Mouse (Mus musculus): ENCODE results near the gene Rchy1. TPM values are rescaled to one million over a fixed set of nuclear protein-coding genes. Genes with fewer than 3 reads are reported as not detected.

The Rchy1 gene
- polyA plus RNA-seq (2015; fragmentation: Nextera tagmentation; extraction: Ambion mirVana): 62.9 and 69.1 TPM in 2 replicates

- Histone ChIP-seq H3K4me1 (replicated peaks; ENCODE audit: control insufficient read depth, insufficient read depth, low read length) (peaks cover 15% of the 10 kb centered on the region), H3K36me3 (ENCODE audit: control insufficient read depth, insufficient read depth, low read length) (peaks cover under 1% of the 10 kb centered on the region; the same call in 1 of the 2 replicates), H3K9me3 (ENCODE audit: control insufficient read depth, low read length) (no peaks in the 10 kb centered on the region), H3K9ac (ENCODE audit: low read length) (peak within 1 kb of the TSS; percentile 89), H3K27ac (ENCODE audit: low read length) (peak within 1 kb of the TSS; percentile 100), H3K4me2 (ENCODE audit: low read depth, low read length) (peak within 1 kb of the TSS; percentile 78), H3K4me3 (ENCODE audit: low read length) (peak within 1 kb of the TSS; percentile 88), H3K27me3 (ENCODE audit: control insufficient read depth, insufficient read depth, low read depth, low read length) (no peaks in the 10 kb centered on the region)
- under 1% methylated on average over 62 of the region's 65 CpGs for WGBS
- peak; percentile 98 for ATAC-seq (ENCODE audit: low read depth)
Observed at GRCm38 (mm10) chr5:91962639-91963440, at the start of gene Rchy1. TSS of gene Rchy1 (minus strand) at chr5:91963068.

- no peak overlapping the region for H3K4me3 ChIP-seq (ENCODE audit: low read length)
- H3K27ac ChIP-seq (ENCODE audit: low read length): no peak overlapping the region
- no peaks in the 10 kb centered on the region for H3K9me3 ChIP-seq (ENCODE audit: control insufficient read depth, low read length)
- H3K27me3 ChIP-seq (ENCODE audit: control insufficient read depth, insufficient read depth, low read depth, low read length): no peaks in the 10 kb centered on the region
- no peaks in the 10 kb centered on the region for H3K36me3 ChIP-seq (ENCODE audit: control insufficient read depth, insufficient read depth, low read length)
- no peak overlapping the region for H3K4me2 ChIP-seq (ENCODE audit: low read depth, low read length)
- no peak for ATAC-seq (ENCODE audit: low read depth)
- no peaks in the 10 kb centered on the region for H3K4me1 ChIP-seq (replicated peaks; ENCODE audit: control insufficient read depth, insufficient read depth, low read length)
- no peak overlapping the region for H3K9ac ChIP-seq (ENCODE audit: low read length)
- WGBS: 50% methylated on average over 7 of the region's 7 CpGs
Observed at GRCm38 (mm10) chr5:92011756-92012155, 48.9 kb upstream of the Rchy1 start.

GRCm38 (mm10) chr5:92009827-92010226 is 47.0 kb upstream of the Rchy1 start:
- no peak overlapping the region for H3K4me3 ChIP-seq (ENCODE audit: low read length)
- no peaks in the 10 kb centered on the region for H3K27me3 ChIP-seq (ENCODE audit: control insufficient read depth, insufficient read depth, low read depth, low read length)
- H3K36me3 ChIP-seq (ENCODE audit: control insufficient read depth, insufficient read depth, low read length): no peaks in the 10 kb centered on the region
- H3K9me3 ChIP-seq (ENCODE audit: control insufficient read depth, low read length): no peaks in the 10 kb centered on the region
- no peak overlapping the region for H3K9ac ChIP-seq (ENCODE audit: low read length)
- H3K4me1 ChIP-seq (replicated peaks; ENCODE audit: control insufficient read depth, insufficient read depth, low read length): no peaks in the 10 kb centered on the region
- H3K27ac ChIP-seq (ENCODE audit: low read length): no peak overlapping the region
- WGBS: 37% methylated on average over 2 of the region's 2 CpGs
- no peak for ATAC-seq (ENCODE audit: low read depth)
- H3K4me2 ChIP-seq (ENCODE audit: low read depth, low read length): no peak overlapping the region

DNA sequence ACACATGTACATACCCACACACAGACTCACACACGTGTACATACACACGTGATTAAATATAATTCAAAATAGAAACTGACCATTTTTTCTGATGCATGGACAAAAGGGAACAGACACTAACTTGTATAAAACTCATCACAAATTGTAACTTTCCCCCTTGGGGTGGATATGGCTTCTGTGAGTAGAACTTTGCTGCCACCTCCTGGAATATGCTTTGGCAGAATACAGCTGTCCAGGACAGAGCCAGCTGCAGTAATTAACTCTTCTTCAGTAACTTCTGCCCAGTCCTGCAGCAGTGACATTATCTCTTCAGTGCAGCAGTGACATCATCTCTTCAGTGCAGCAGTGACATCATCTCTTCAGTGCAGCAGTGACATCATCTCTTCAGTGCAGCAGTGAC is 40.1 kb upstream of the Rchy1 start:
- Histone ChIP-seq H3K27ac (ENCODE audit: low read length) (no peak overlapping the region), H3K4me2 (ENCODE audit: low read depth, low read length) (no peak overlapping the region), H3K9ac (ENCODE audit: low read length) (no peak overlapping the region), H3K4me1 (replicated peaks; ENCODE audit: control insufficient read depth, insufficient read depth, low read length) (no peaks in the 10 kb centered on the region), H3K9me3 (ENCODE audit: control insufficient read depth, low read length) (no peaks in the 10 kb centered on the region), H3K27me3 (ENCODE audit: control insufficient read depth, insufficient read depth, low read depth, low read length) (no peaks in the 10 kb centered on the region), H3K4me3 (ENCODE audit: low read length) (no peak overlapping the region), H3K36me3 (ENCODE audit: control insufficient read depth, insufficient read depth, low read length) (no peaks in the 10 kb centered on the region)
- WGBS: 71% methylated on average over 2 of the region's 2 CpGs
- 0 out of 2 replicates have a peak, but pooled peaks have one; percentile 28 for ATAC-seq (ENCODE audit: low read depth)

DNA sequence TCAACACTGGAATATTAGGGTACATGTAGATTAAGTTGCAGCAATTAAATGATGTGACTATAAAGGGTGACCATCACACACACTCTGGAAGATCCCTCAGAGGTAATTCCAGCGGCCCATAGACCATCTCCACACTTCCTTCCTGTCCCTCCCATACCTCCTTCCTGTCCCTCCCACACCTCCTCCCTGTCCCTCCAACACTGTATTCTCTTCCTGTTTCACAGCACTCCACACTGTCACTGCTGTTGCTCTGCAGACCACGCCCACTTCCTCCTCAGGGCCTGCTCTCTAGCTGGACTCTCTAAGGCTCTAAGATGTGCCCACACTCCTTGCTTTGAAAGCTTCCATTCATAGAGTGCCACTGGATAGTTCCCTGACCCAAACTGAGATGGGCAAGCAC is 37.9 kb upstream of the Rchy1 start:
- no peak overlapping the region for H3K4me3 ChIP-seq (ENCODE audit: low read length)
- no peak overlapping the region for H3K27ac ChIP-seq (ENCODE audit: low read length)
- no peak overlapping the region for H3K9ac ChIP-seq (ENCODE audit: low read length)
- H3K4me1 ChIP-seq (replicated peaks; ENCODE audit: control insufficient read depth, insufficient read depth, low read length): no peaks in the 10 kb centered on the region
- H3K36me3 ChIP-seq (ENCODE audit: control insufficient read depth, insufficient read depth, low read length): no peaks in the 10 kb centered on the region
- WGBS: 49% methylated on average over 2 of the region's 2 CpGs
- peak; percentile 45 for ATAC-seq (ENCODE audit: low read depth)
- H3K4me2 ChIP-seq (ENCODE audit: low read depth, low read length): no peak overlapping the region
- no peaks in the 10 kb centered on the region for H3K9me3 ChIP-seq (ENCODE audit: control insufficient read depth, low read length)
- no peaks in the 10 kb centered on the region for H3K27me3 ChIP-seq (ENCODE audit: control insufficient read depth, insufficient read depth, low read depth, low read length)

DNA sequence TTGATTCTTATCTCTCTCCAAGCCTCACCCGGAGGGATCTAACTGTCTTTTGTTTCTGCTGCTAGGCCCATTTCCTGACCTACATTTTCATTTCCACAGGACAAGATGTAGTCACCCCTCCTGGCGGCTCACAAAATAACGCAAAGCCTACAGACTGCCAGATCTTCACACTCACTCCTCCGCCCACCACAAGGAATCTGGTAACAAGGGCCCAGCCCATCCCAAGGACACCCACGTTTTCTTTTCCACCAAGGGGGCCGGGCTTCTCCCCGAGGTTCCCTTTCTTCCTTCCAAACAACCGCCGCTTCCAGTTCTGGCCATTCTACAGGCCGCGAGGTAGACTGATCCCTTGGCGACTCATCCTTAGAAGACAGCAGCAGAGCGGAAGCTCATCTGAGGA is 31.7 kb upstream of the Rchy1 start:
- no peak overlapping the region for H3K9ac ChIP-seq (ENCODE audit: low read length)
- H3K27me3 ChIP-seq (ENCODE audit: control insufficient read depth, insufficient read depth, low read depth, low read length): no peaks in the 10 kb centered on the region
- H3K4me1 ChIP-seq (replicated peaks; ENCODE audit: control insufficient read depth, insufficient read depth, low read length): no peaks in the 10 kb centered on the region
- no peak overlapping the region for H3K4me3 ChIP-seq (ENCODE audit: low read length)
- no peak for ATAC-seq (ENCODE audit: low read depth)
- WGBS: 54% methylated on average over 13 of the region's 13 CpGs
- no peaks in the 10 kb centered on the region for H3K9me3 ChIP-seq (ENCODE audit: control insufficient read depth, low read length)
- no peaks in the 10 kb centered on the region for H3K36me3 ChIP-seq (ENCODE audit: control insufficient read depth, insufficient read depth, low read length)
- no peak overlapping the region for H3K4me2 ChIP-seq (ENCODE audit: low read depth, low read length)
- H3K27ac ChIP-seq (ENCODE audit: low read length): no peak overlapping the region

DNA sequence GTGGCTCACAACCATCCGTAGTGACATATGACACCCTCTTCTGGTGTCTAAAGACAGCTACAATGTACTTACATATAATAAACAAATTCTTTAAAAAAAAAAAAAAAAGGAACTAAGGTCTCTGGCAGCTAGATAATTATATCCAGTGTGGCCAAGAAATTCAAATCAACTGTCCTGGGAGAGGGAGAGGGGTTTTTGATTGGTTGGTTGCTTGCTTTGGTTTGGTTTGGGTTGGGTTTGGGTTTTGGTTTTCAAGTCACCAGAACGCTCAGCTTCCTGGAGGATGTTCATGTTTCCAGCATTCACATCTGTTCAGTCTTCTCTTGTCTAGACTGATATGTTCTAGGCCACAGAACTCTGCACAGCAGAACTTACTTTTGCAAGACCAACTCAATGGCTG is 30.2 kb upstream of the Rchy1 start:
- H3K4me3 ChIP-seq (ENCODE audit: low read length): no peak overlapping the region
- H3K4me2 ChIP-seq (ENCODE audit: low read depth, low read length): no peak overlapping the region
- WGBS: 79% methylated on average over 2 of the region's 2 CpGs
- no peaks in the 10 kb centered on the region for H3K9me3 ChIP-seq (ENCODE audit: control insufficient read depth, low read length)
- no peak overlapping the region for H3K27ac ChIP-seq (ENCODE audit: low read length)
- no peaks in the 10 kb centered on the region for H3K27me3 ChIP-seq (ENCODE audit: control insufficient read depth, insufficient read depth, low read depth, low read length)
- H3K9ac ChIP-seq (ENCODE audit: low read length): no peak overlapping the region
- H3K36me3 ChIP-seq (ENCODE audit: control insufficient read depth, insufficient read depth, low read length): no peaks in the 10 kb centered on the region
- no peak for ATAC-seq (ENCODE audit: low read depth)
- no peaks in the 10 kb centered on the region for H3K4me1 ChIP-seq (replicated peaks; ENCODE audit: control insufficient read depth, insufficient read depth, low read length)

DNA sequence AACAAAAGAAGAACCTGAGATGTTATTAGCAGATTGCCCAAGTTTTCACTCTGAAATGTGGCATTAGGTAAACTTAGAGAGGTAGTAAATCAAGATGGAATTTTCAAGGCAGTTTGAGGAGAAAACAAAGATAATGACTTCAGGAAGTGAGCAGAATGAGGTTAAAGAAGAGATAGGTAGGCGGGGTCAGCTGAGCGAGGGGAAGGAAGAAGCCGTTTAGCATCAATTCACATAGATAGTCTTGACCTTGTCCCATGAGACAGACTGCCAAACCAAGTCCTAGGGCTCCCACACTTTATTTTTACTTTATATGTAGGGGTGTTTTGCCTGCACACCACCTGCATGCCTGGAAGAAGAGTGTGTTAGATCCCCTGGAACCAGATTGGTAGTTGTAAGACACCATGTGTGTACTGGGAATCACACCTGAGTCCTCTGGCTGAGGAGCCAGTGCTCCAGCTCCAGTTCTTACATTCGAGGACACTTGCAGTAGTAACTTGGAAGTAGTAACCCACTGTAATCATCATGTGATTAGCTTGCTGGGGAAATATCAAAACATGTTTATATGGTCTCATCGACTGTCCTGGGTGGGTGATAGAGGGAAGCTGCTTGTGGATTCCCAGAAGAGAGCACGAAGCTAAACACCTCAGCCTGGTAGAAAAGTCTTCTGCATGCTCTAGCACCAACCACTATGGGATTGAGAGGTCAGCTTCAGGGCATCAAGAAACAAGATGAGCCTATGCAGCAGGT is 28.5 kb upstream of the Rchy1 start:
- Histone ChIP-seq H3K27me3 (ENCODE audit: control insufficient read depth, insufficient read depth, low read depth, low read length) (no peaks in the 10 kb centered on the region), H3K36me3 (ENCODE audit: control insufficient read depth, insufficient read depth, low read length) (no peaks in the 10 kb centered on the region), H3K9ac (ENCODE audit: low read length) (no peak overlapping the region), H3K27ac (ENCODE audit: low read length) (no peak overlapping the region), H3K9me3 (ENCODE audit: control insufficient read depth, low read length) (no peaks in the 10 kb centered on the region), H3K4me2 (ENCODE audit: low read depth, low read length) (no peak overlapping the region), H3K4me3 (ENCODE audit: low read length) (no peak overlapping the region), H3K4me1 (replicated peaks; ENCODE audit: control insufficient read depth, insufficient read depth, low read length) (no peaks in the 10 kb centered on the region)
- 64% methylated on average over 6 of the region's 6 CpGs for WGBS
- ATAC-seq (ENCODE audit: low read depth): no peak

GRCm38 (mm10) chr5:91989261-91989660 is 26.4 kb upstream of the Rchy1 start:
- no peak overlapping the region for H3K27ac ChIP-seq (ENCODE audit: low read length)
- no peak overlapping the region for H3K4me2 ChIP-seq (ENCODE audit: low read depth, low read length)
- no peak for ATAC-seq (ENCODE audit: low read depth)
- WGBS: 77% methylated on average over 9 of the region's 9 CpGs
- H3K9ac ChIP-seq (ENCODE audit: low read length): no peak overlapping the region
- H3K4me3 ChIP-seq (ENCODE audit: low read length): no peak overlapping the region
- H3K9me3 ChIP-seq (ENCODE audit: control insufficient read depth, low read length): no peaks in the 10 kb centered on the region
- no peaks in the 10 kb centered on the region for H3K4me1 ChIP-seq (replicated peaks; ENCODE audit: control insufficient read depth, insufficient read depth, low read length)
- no peaks in the 10 kb centered on the region for H3K27me3 ChIP-seq (ENCODE audit: control insufficient read depth, insufficient read depth, low read depth, low read length)
- no peaks in the 10 kb centered on the region for H3K36me3 ChIP-seq (ENCODE audit: control insufficient read depth, insufficient read depth, low read length)
